Mouse (Mus musculus): ENCODE measurements around the gene Lims1.

DNA sequence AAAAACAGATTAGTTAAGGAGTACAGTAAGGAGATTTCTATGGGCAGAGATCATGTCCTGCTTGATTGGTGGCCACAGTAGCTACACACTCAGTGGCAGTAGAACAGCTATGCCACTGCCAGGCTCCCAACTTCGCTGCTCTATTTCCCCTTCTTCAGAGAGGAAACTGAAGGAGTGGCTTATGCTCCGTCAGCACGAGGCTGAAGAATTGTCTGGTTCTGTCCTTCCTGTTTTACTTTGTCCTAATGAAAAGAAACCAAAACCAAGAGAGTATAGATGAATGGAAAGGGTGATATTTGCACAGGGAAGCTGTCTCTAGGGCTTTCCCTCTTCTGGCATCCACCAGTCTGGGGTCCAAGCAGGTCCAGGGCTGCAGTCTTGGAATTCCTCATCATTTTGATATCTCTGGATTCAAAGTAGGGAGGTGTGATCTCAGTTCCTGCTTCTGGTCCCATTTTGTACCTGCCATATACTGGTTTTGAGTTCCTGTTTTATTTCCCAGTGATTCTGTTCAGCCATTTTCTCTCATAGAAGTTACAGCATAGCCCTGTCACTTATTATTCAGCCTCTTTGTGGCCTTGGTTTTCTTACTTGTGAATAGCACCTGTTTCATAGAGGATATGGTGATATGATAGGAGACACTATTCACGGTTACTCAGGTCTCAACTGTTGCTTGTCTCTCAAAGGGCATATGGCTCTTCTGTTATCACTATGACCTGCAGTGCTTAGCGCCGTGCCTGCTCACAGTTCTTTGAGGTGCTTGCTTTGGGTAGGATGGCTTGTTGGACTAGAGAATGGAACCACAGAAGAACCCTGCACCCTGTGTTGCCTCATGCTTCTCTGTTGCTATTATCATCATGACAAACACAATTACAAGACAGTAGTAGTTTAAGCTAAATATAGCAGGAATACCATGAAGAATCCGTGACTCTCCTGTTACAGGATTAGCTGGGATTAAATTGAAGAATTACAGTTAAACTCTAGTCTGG, 70.1 kb downstream of the Lims1 start:
- TF ChIP-seq POLR2A (IDR thresholded peaks at IDR 0.05; ENCODE audit: control insufficient read depth, extremely low read depth, insufficient read depth, low read length, poor library complexity) (no peak), CTCF (IDR thresholded peaks at IDR 0.05; ENCODE audit: borderline replicate concordance, control insufficient read depth, extremely low read depth, insufficient read depth, low read length, poor library complexity) (no peak)

All from thymus, adult 2 months (tissue).